Mouse (Mus musculus): ENCODE results near the gene Ctss.

- no peak for TF ChIP-seq MXI1 (IDR thresholded peaks at IDR 0.05; ENCODE audit: low read depth, low read length)
- TF ChIP-seq CTCF (IDR thresholded peaks at IDR 0.05 in 2 of 3, conservative IDR thresholded peaks at IDR 0.05 in 1 of 3; ENCODE audit: control insufficient read depth in 1 of 3, insufficient read depth in 1 of 3, low read depth in 2 of 3, low read length in 3 of 3, poor library complexity in 1 of 3, severe bottlenecking in 1 of 3), result peak; percentile 44 to 69 (median 53)
- no peak for TF ChIP-seq CHD2 (IDR thresholded peaks at IDR 0.05; ENCODE audit: low read length)
- TF ChIP-seq JUND (IDR thresholded peaks at IDR 0.05; ENCODE audit: low read depth, low read length), result no peak
- no peak for TF ChIP-seq GATA1 (IDR thresholded peaks at IDR 0.05; ENCODE audit: low read depth, low read length)
- peak; percentile 73 for TF ChIP-seq RAD21 (IDR thresholded peaks at IDR 0.05; ENCODE audit: low read depth, low read length)
- no peak for TF ChIP-seq POLR2A (IDR thresholded peaks at IDR 0.05; ENCODE audit: control insufficient read depth in 1 of 2, insufficient read depth in 1 of 2, low read depth in 1 of 2, low read length in 2 of 2, poor library complexity in 1 of 2)
- no peak for TF ChIP-seq NRF1 (IDR thresholded peaks at IDR 0.05; ENCODE audit: insufficient read depth, low read depth, low read length, poor library complexity, severe bottlenecking)
Observed at GRCm38 (mm10) chr3:95531025-95531424, 4.4 kb downstream of the Ctss start.
